Mouse (Mus musculus): ENCODE measurements around the gene Hoxa7. TPM values are rescaled to one million over a fixed set of nuclear protein-coding genes. Genes with fewer than 3 reads are reported as not detected.

Hoxa7 gene
- total RNA-seq, 1 experiment from 2014 or later, result not detected

GRCm38 (mm10) chr6:52228475-52229465 is 7.1 kb upstream of the Hoxa7 start:
- ATAC-seq (ENCODE audit: extremely low read depth, insufficient number of reproducible peaks, low FRiP score, poor library complexity, severe bottlenecking), result no peak

GRCm38 (mm10) chr6:52227470-52228222 is 6.0 kb upstream of the Hoxa7 start:
- no peak for ATAC-seq (ENCODE audit: extremely low read depth, insufficient number of reproducible peaks, low FRiP score, poor library complexity, severe bottlenecking)

GRCm38 (mm10) chr6:52226569-52227257 is 5.1 kb upstream of the Hoxa7 start:
- no peak for ATAC-seq (ENCODE audit: extremely low read depth, insufficient number of reproducible peaks, low FRiP score, poor library complexity, severe bottlenecking)

GRCm38 (mm10) chr6:52225612-52226568 is 4.2 kb upstream of the Hoxa7 start:
- no peak for ATAC-seq (ENCODE audit: extremely low read depth, insufficient number of reproducible peaks, low FRiP score, poor library complexity, severe bottlenecking)

- no peak for ATAC-seq (ENCODE audit: extremely low read depth, insufficient number of reproducible peaks, low FRiP score, poor library complexity, severe bottlenecking)
Observed at GRCm38 (mm10) chr6:52224895-52225611, 3.4 kb upstream of the Hoxa7 start.

- no peak for ATAC-seq (ENCODE audit: extremely low read depth, insufficient number of reproducible peaks, low FRiP score, poor library complexity, severe bottlenecking)
Observed at GRCm38 (mm10) chr6:52223939-52224760, 2.5 kb upstream of the Hoxa7 start.

GRCm38 (mm10) chr6:52222729-52223128 is 1.1 kb upstream of the Hoxa7 start:
- ATAC-seq (ENCODE audit: extremely low read depth, insufficient number of reproducible peaks, low FRiP score, poor library complexity, severe bottlenecking), result no peak

GRCm38 (mm10) chr6:52221993-52222685 is 485 bp upstream of the Hoxa7 start:
- ATAC-seq (ENCODE audit: extremely low read depth, insufficient number of reproducible peaks, low FRiP score, poor library complexity, severe bottlenecking), result no peak

GRCm38 (mm10) chr6:52220865-52221310 is 766 bp downstream of the Hoxa7 start:
- ATAC-seq (ENCODE audit: extremely low read depth, insufficient number of reproducible peaks, low FRiP score, poor library complexity, severe bottlenecking), result no peak

GRCm38 (mm10) chr6:52220003-52220864 is 1.4 kb downstream of the Hoxa7 start:
- no peak for ATAC-seq (ENCODE audit: extremely low read depth, insufficient number of reproducible peaks, low FRiP score, poor library complexity, severe bottlenecking)

- ATAC-seq (ENCODE audit: extremely low read depth, insufficient number of reproducible peaks, low FRiP score, poor library complexity, severe bottlenecking), result no peak
Observed at GRCm38 (mm10) chr6:52219234-52219942, 2.3 kb downstream of the Hoxa7 start.

GRCm38 (mm10) chr6:52218643-52219215 is 2.9 kb downstream of the Hoxa7 start:
- ATAC-seq (ENCODE audit: extremely low read depth, insufficient number of reproducible peaks, low FRiP score, poor library complexity, severe bottlenecking), result no peak

GRCm38 (mm10) chr6:52217895-52218642 is 3.6 kb downstream of the Hoxa7 start:
- no peak for ATAC-seq (ENCODE audit: extremely low read depth, insufficient number of reproducible peaks, low FRiP score, poor library complexity, severe bottlenecking)

GRCm38 (mm10) chr6:52217459-52217768 is 4.2 kb downstream of the Hoxa7 start:
- no peak for ATAC-seq (ENCODE audit: extremely low read depth, insufficient number of reproducible peaks, low FRiP score, poor library complexity, severe bottlenecking)
